Comparison of ENCODE assay signal across 20 mouse cellular contexts in the genomic region with DNA sequence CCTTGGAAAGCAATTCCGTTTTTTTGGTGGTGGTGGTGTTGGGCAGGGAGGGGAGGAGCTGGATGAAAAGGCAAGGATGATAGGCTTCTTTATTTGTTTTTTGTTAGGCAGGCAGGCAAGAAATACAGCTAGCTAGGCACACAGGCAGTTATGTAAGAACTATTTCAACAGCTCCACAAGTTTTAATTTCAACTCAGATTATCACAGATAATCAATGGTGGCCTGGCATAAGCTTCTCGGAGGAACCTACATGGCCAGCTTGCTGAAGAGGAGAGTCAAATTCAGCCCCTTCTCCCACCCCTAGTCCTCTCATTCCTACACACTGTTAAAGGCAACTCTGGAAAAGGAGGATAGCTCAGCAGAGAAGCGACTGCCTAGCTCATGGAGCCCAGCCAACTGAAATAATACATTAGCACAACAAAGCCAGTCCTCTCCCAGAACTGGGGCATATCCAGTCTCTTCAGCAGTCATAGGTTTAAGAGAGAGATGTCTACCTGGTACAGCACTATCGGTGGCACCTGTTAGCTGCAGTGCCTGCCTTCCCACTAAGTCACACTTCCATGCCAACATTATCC. TPM values are rescaled to one million over a fixed set of nuclear protein-coding genes. Genes with fewer than 3 reads are reported as not detected.
DNase-seq lines count a peak whose midpoint lies in the region; ATAC-seq and TF ChIP-seq lines count a peak whose summit lies in the region.
"Had no signal": no experiment of that assay in that cellular context is flagged by ENCODE, and none has a peak within 500 bp of the region (broad histone marks: within the 10 kb centered on the region; RNA-seq: fewer than 3 reads in every experiment).

No protein-coding gene starts in this region.

- no peak overlapping the region for H3K9ac ChIP-seq in forebrain, embryonic 14.5 days (ENCODE audit: low read length)
- H3K9ac ChIP-seq in forebrain, embryonic 16.5 days (replicated peaks; ENCODE audit: low read depth, low read length) = no peak overlapping the region
- H3K9ac ChIP-seq in midbrain, postnatal 0 days (replicated peaks; ENCODE audit: low read length, poor library complexity, severe bottlenecking) = no peak overlapping the region
- H3K9ac ChIP-seq in midbrain, embryonic 16.5 days (ENCODE audit: low read depth, low read length) = no peak overlapping the region
- no peak overlapping the region for H3K9ac ChIP-seq in intestine, embryonic 15.5 days
- H3K9ac ChIP-seq: forebrain, embryonic 15.5 days; heart, embryonic 15.5 days had no signal

- DNase-seq in forebrain, embryonic 14.5 days (ENCODE audit: low spot score) = peak; percentile 11
- DNase-seq in layer of hippocampus, adult 18-20 months (ENCODE audit: low spot score in 2 of 2) = peak; percentile 9 to 72
- no peak for DNase-seq in layer of hippocampus, postnatal 14 days (ENCODE audit: low spot score in 2 of 2)
- peak; percentile 14 for DNase-seq in midbrain, postnatal 0 days (ENCODE audit: low spot score)
- DNase-seq: adrenal gland, postnatal 36 days; cerebellum, postnatal 36 days; gastrocnemius, postnatal 10 days; heart, adult 18-20 months; thymus, postnatal 4 days had no signal

- no peak overlapping the region for H3K27ac ChIP-seq in forebrain, embryonic 14.5 days (ENCODE audit: low read depth, low read length)
- H3K27ac ChIP-seq in forebrain, embryonic 16.5 days (ENCODE audit: low read length) = no peak overlapping the region
- no peak overlapping the region for H3K27ac ChIP-seq in midbrain, postnatal 0 days (ENCODE audit: low read depth, low read length)
- no peak overlapping the region for H3K27ac ChIP-seq in midbrain, embryonic 16.5 days (ENCODE audit: low read length)
- 0 out of 2 replicates have a peak overlapping the region, but pooled peaks have one; percentile 12 for H3K27ac ChIP-seq in cortical plate, adult 2 months (ENCODE audit: insufficient read depth, low read length)
- H3K27ac ChIP-seq in intestine, embryonic 15.5 days = no peak overlapping the region
- H3K27ac ChIP-seq: forebrain, embryonic 15.5 days; heart, embryonic 15.5 days; hindbrain, postnatal 0 days; kidney, postnatal 0 days; limb, embryonic 10.5 days had no signal

- H3K4me1 ChIP-seq in forebrain, embryonic 14.5 days (ENCODE audit: control insufficient read depth, insufficient read depth, low read length) = no peaks in the 10 kb centered on the region
- H3K4me1 ChIP-seq in forebrain, embryonic 16.5 days (replicated peaks; ENCODE audit: control insufficient read depth, insufficient read depth, low read length) = peaks cover 9% of the 10 kb centered on the region
- 0 out of 2 replicates have a peak, but pooled peaks cover 2% of the 10 kb centered on the region for H3K4me1 ChIP-seq in midbrain, postnatal 0 days (ENCODE audit: insufficient read depth, low read length)
- peaks cover 9% of the 10 kb centered on the region for H3K4me1 ChIP-seq in midbrain, embryonic 16.5 days (ENCODE audit: control insufficient read depth, insufficient read depth, low read length)
- H3K4me1 ChIP-seq in cortical plate, adult 2 months (ENCODE audit: control insufficient read depth, insufficient read depth, low read length) = peaks cover 22% of the 10 kb centered on the region
- H3K4me1 ChIP-seq in intestine, embryonic 15.5 days (replicated peaks) = peaks cover 8% of the 10 kb centered on the region; the same call in 1 of the 2 replicates
- H3K4me1 ChIP-seq: limb, embryonic 10.5 days had no signal

- WGBS in forebrain, embryonic 14.5 days = 75% methylated on average over 4 of the region's 4 CpGs
- 69% methylated on average over 4 of the region's 4 CpGs for WGBS in forebrain, embryonic 16.5 days
- 66% methylated on average over 4 of the region's 4 CpGs for WGBS in midbrain, postnatal 0 days
- WGBS in midbrain, embryonic 16.5 days = 80% methylated on average over 4 of the region's 4 CpGs
- WGBS in intestine, embryonic 15.5 days = 78% methylated on average over 4 of the region's 4 CpGs

- no peak for TF ChIP-seq CTCF in midbrain, postnatal 0 days (IDR thresholded peaks at IDR 0.05)
- no peak for TF ChIP-seq CTCF in cortical plate, adult 2 months (IDR thresholded peaks at IDR 0.05; ENCODE audit: extremely low read depth, insufficient read depth, low read length)

- H3K27me3 ChIP-seq in forebrain, embryonic 14.5 days (replicated peaks; ENCODE audit: control insufficient read depth, insufficient read depth, low read length) = no peaks in the 10 kb centered on the region
- no peaks in the 10 kb centered on the region for H3K27me3 ChIP-seq in forebrain, embryonic 16.5 days (replicated peaks; ENCODE audit: control insufficient read depth, insufficient read depth, low read length)
- no peaks in the 10 kb centered on the region for H3K27me3 ChIP-seq in midbrain, postnatal 0 days (ENCODE audit: insufficient read depth, low read length)
- no peaks in the 10 kb centered on the region for H3K27me3 ChIP-seq in midbrain, embryonic 16.5 days (ENCODE audit: control insufficient read depth, insufficient read depth, low read depth, low read length)
- H3K27me3 ChIP-seq in intestine, embryonic 15.5 days (replicated peaks) = no peaks in the 10 kb centered on the region
- H3K27me3 ChIP-seq: CH12.LX; forebrain, embryonic 15.5 days; heart, embryonic 15.5 days had no signal

- peaks cover 12% of the 10 kb centered on the region; the same call in 1 of the 2 replicates for H3K36me3 ChIP-seq in forebrain, embryonic 14.5 days (ENCODE audit: control insufficient read depth, insufficient read depth, low read length)
- no peaks in the 10 kb centered on the region for H3K36me3 ChIP-seq in forebrain, embryonic 16.5 days (ENCODE audit: control insufficient read depth, insufficient read depth)
- H3K36me3 ChIP-seq in midbrain, postnatal 0 days (ENCODE audit: insufficient read depth, low read length) = no peaks in the 10 kb centered on the region
- H3K36me3 ChIP-seq in midbrain, embryonic 16.5 days (ENCODE audit: control insufficient read depth, insufficient read depth, low read length) = no peaks in the 10 kb centered on the region
- no peaks in the 10 kb centered on the region for H3K36me3 ChIP-seq in intestine, embryonic 15.5 days
- H3K36me3 ChIP-seq: forebrain, embryonic 15.5 days had no signal

- H3K9me3 ChIP-seq in forebrain, embryonic 14.5 days (replicated peaks; ENCODE audit: control insufficient read depth, low read length) = no peaks in the 10 kb centered on the region
- no peaks in the 10 kb centered on the region for H3K9me3 ChIP-seq in forebrain, embryonic 16.5 days (ENCODE audit: control insufficient read depth, low read length)
- H3K9me3 ChIP-seq in midbrain, postnatal 0 days (ENCODE audit: low read length) = no peaks in the 10 kb centered on the region
- H3K9me3 ChIP-seq in midbrain, embryonic 16.5 days (replicated peaks; ENCODE audit: control insufficient read depth, low read length, poor library complexity, severe bottlenecking) = no peaks in the 10 kb centered on the region
- no peaks in the 10 kb centered on the region for H3K9me3 ChIP-seq in intestine, embryonic 15.5 days
- H3K9me3 ChIP-seq: forebrain, embryonic 15.5 days; heart, embryonic 15.5 days; limb, embryonic 10.5 days had no signal

- no peak overlapping the region for H3K4me3 ChIP-seq in forebrain, embryonic 14.5 days (ENCODE audit: low read depth, low read length)
- H3K4me3 ChIP-seq in forebrain, embryonic 16.5 days (replicated peaks; ENCODE audit: low read length) = no peak overlapping the region
- no peak overlapping the region for H3K4me3 ChIP-seq in midbrain, postnatal 0 days (ENCODE audit: low read depth, low read length)
- no peak overlapping the region for H3K4me3 ChIP-seq in midbrain, embryonic 16.5 days (ENCODE audit: low read depth, low read length)
- no peak overlapping the region for H3K4me3 ChIP-seq in cortical plate, adult 2 months (ENCODE audit: insufficient read depth, low read length)
- H3K4me3 ChIP-seq in intestine, embryonic 15.5 days (replicated peaks) = no peak overlapping the region
- H3K4me3 ChIP-seq: erythroblast, embryonic 14.5 days; forebrain, embryonic 15.5 days; heart, embryonic 15.5 days; limb, embryonic 10.5 days had no signal

- TF ChIP-seq POLR2A in cortical plate, adult 2 months (IDR thresholded peaks at IDR 0.05; ENCODE audit: extremely low read depth, insufficient read depth, low read length) = no peak

- no peak for ATAC-seq in forebrain, embryonic 14.5 days
- ATAC-seq in forebrain, embryonic 16.5 days = no peak
- ATAC-seq in midbrain, postnatal 0 days (ENCODE audit: low FRiP score) = no peak
- no peak for ATAC-seq in midbrain, embryonic 16.5 days
- no peak for ATAC-seq in intestine, embryonic 15.5 days
- ATAC-seq: forebrain, embryonic 15.5 days; hindbrain, postnatal 0 days had no signal

- H3K4me2 ChIP-seq in forebrain, embryonic 14.5 days (ENCODE audit: low read length) = no peak overlapping the region
- H3K4me2 ChIP-seq in forebrain, embryonic 16.5 days (ENCODE audit: low read length) = no peak overlapping the region
- no peak overlapping the region for H3K4me2 ChIP-seq in midbrain, postnatal 0 days (ENCODE audit: low read depth, low read length, poor library complexity, severe bottlenecking)
- no peak overlapping the region for H3K4me2 ChIP-seq in midbrain, embryonic 16.5 days (ENCODE audit: low read length)
- H3K4me2 ChIP-seq in intestine, embryonic 15.5 days (replicated peaks) = no peak overlapping the region
- H3K4me2 ChIP-seq: forebrain, embryonic 15.5 days; heart, embryonic 15.5 days had no signal

RNA-seq across cellular contexts. Expression of gene Rab7, which starts 7.5 kb away (rescaled TPM):
- polyA plus RNA-seq in forebrain, embryonic 14.5 days (2014; fragmentation: Nextera tagmentation; extraction: Ambion mirVana) = 342 and 365 TPM in 2 replicates
- polyA plus RNA-seq in forebrain, embryonic 16.5 days (2015; fragmentation: Nextera tagmentation; extraction: Ambion mirVana) = 343 TPM in 2 replicates
- total RNA-seq in layer of hippocampus, adult 18-20 months (2021) = 100 to 1,000 TPM; 322 to 329 TPM
- total RNA-seq in layer of hippocampus, postnatal 14 days (2021) = 100 to 1,000 TPM; 306 to 313 TPM
- total RNA-seq in midbrain, postnatal 0 days (2014; rRNA removed) = 87.5 and 103 TPM in 2 replicates
- 356 and 379 TPM in 2 replicates for polyA plus RNA-seq in midbrain, postnatal 0 days (2015; fragmentation: Nextera tagmentation; extraction: Ambion mirVana)
- polyA plus RNA-seq in midbrain, embryonic 16.5 days (2015; fragmentation: Nextera tagmentation; extraction: Ambion mirVana) = 357 and 370 TPM in 2 replicates
- polyA plus RNA-seq in cortical plate, adult 2 months (2012; rRNA removed) = 429 and 432 TPM in 2 replicates
- 243 and 244 TPM in 2 replicates for polyA plus RNA-seq in intestine, embryonic 15.5 days (2015; fragmentation: Nextera tagmentation; extraction: Ambion mirVana)

RNA-seq across cellular contexts. Expression of gene Rpn1, which starts 46.7 kb away (rescaled TPM):
- polyA plus RNA-seq in forebrain, embryonic 14.5 days (2014; fragmentation: Nextera tagmentation; extraction: Ambion mirVana) = 279 and 283 TPM in 2 replicates
- polyA plus RNA-seq in forebrain, embryonic 16.5 days (2015; fragmentation: Nextera tagmentation; extraction: Ambion mirVana) = 273 and 275 TPM in 2 replicates
- 100 to 1,000 TPM; 169 to 184 TPM for total RNA-seq in layer of hippocampus, adult 18-20 months (2021)
- total RNA-seq in layer of hippocampus, postnatal 14 days (2021) = 100 to 1,000 TPM; 143 to 166 TPM
- 196 and 198 TPM in 2 replicates for total RNA-seq in midbrain, postnatal 0 days (2014; rRNA removed)
- 252 and 261 TPM in 2 replicates for polyA plus RNA-seq in midbrain, postnatal 0 days (2015; fragmentation: Nextera tagmentation; extraction: Ambion mirVana)
- polyA plus RNA-seq in midbrain, embryonic 16.5 days (2015; fragmentation: Nextera tagmentation; extraction: Ambion mirVana) = 321 and 328 TPM in 2 replicates
- polyA plus RNA-seq in cortical plate, adult 2 months (2012; rRNA removed) = 144 and 150 TPM in 2 replicates
- polyA plus RNA-seq in intestine, embryonic 15.5 days (2015; fragmentation: Nextera tagmentation; extraction: Ambion mirVana) = 423 and 425 TPM in 2 replicates

RNA-seq across cellular contexts. Expression of gene H1fx, which starts 56.1 kb away (rescaled TPM):
- 20.5 and 27.0 TPM in 2 replicates for polyA plus RNA-seq in forebrain, embryonic 14.5 days (2014; fragmentation: Nextera tagmentation; extraction: Ambion mirVana)
- polyA plus RNA-seq in forebrain, embryonic 16.5 days (2015; fragmentation: Nextera tagmentation; extraction: Ambion mirVana) = 18.4 and 19.8 TPM in 2 replicates
- total RNA-seq in layer of hippocampus, adult 18-20 months (2021) = 10 to 100 TPM; 68.5 to 69.6 TPM
- 10 to 100 TPM; 70.0 to 76.0 TPM for total RNA-seq in layer of hippocampus, postnatal 14 days (2021)
- 22.7 and 31.8 TPM in 2 replicates for total RNA-seq in midbrain, postnatal 0 days (2014; rRNA removed)
- 42.8 and 52.8 TPM in 2 replicates for polyA plus RNA-seq in midbrain, postnatal 0 days (2015; fragmentation: Nextera tagmentation; extraction: Ambion mirVana)
- 13.5 and 14.4 TPM in 2 replicates for polyA plus RNA-seq in midbrain, embryonic 16.5 days (2015; fragmentation: Nextera tagmentation; extraction: Ambion mirVana)
- polyA plus RNA-seq in cortical plate, adult 2 months (2012; rRNA removed) = 53.1 and 58.3 TPM in 2 replicates
- polyA plus RNA-seq in intestine, embryonic 15.5 days (2015; fragmentation: Nextera tagmentation; extraction: Ambion mirVana) = 23.4 and 29.6 TPM in 2 replicates

Comparison
In these comparisons a context has a peak if more than half of its experiments do, and no peak if none do; other contexts are left out.
1. DNase-seq: peak in forebrain, embryonic 14.5 days (single experiment), layer of hippocampus, adult 18-20 months (2 of 2) and midbrain, postnatal 0 days (single experiment); none in layer of hippocampus, postnatal 14 days (0 of 2).